Mouse (Mus musculus): ENCODE data around the gene Ednrb. TPM values are rescaled to one million over a fixed set of nuclear protein-coding genes. Genes with fewer than 3 reads are reported as not detected.
A peak's percentile ranks its signal among the peaks of the same experiment; 100 is the strongest.

Ednrb gene
- polyA plus RNA-seq, 1 experiment from 2014 or later: 31.2 TPM

- Histone ChIP-seq H3K36me3 (no peaks in the 10 kb centered on the region), H3K4me2 (replicated peaks) (no peak overlapping the region), H3K27ac (replicated peaks) (no peak overlapping the region), H3K9me3 (replicated peaks) (no peaks in the 10 kb centered on the region), H3K4me1 (peaks cover 13% of the 10 kb centered on the region), H3K9ac (no peak overlapping the region), H3K4me3 (replicated peaks) (no peak overlapping the region), H3K27me3 (no peaks in the 10 kb centered on the region; the same call in 1 of the 2 replicates)
- 74% methylated on average over 7 of the region's 7 CpGs for WGBS
- ATAC-seq (ENCODE audit: insufficient number of reproducible peaks, low FRiP score, low TSS enrichment, low read depth): no peak
These were observed 742 bp upstream of the Ednrb start for GRCm38 (mm10) chr14:103844944-103845343.

DNA sequence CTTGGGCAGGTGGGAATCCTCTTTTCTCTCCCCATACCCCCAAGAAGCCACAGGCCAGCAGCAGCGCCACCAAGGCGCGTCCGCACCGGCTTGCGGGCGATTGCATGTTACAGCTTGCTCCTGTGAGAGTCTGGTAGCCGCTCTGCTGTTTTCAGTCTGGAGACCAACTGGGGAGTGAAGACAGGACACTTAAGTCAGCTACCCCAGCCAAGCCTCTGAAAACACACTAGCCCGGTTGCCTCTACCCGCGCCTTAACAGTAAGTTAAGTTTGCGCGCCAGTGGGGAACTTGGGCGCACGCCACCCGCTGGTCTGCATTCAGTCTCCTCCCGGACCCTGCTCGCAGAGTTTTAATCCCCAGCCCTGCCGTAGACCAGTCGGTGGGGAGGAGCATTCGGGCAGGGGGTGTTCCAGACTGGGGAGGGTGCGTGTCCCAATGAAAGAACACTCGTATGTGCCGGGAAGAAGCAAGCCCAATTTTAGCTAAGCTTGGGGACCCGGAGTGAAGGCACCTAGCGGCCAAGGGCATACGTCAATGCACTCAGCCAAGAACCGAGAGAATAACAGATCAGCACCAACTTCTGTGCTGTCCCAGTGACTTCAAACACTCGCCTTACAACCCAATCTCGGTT lies 716 bp downstream of the Ednrb start:
- Histone ChIP-seq H3K27me3 (no peaks in the 10 kb centered on the region; the same call in 1 of the 2 replicates), H3K27ac (replicated peaks) (peak overlapping the region; percentile 72), H3K9me3 (replicated peaks) (no peaks in the 10 kb centered on the region), H3K4me2 (replicated peaks) (peak overlapping the region; percentile 87), H3K36me3 (no peaks in the 10 kb centered on the region), H3K9ac (0 out of 2 replicates have a peak overlapping the region, but pooled peaks have one; percentile 16), H3K4me1 (peaks cover 13% of the 10 kb centered on the region), H3K4me3 (replicated peaks) (peak overlapping the region; percentile 50)
- WGBS: under 1% methylated on average over 30 of the region's 30 CpGs
- peak; percentile 67; the same call in 1 of the 2 replicates for ATAC-seq (ENCODE audit: insufficient number of reproducible peaks, low FRiP score, low TSS enrichment, low read depth)

DNA sequence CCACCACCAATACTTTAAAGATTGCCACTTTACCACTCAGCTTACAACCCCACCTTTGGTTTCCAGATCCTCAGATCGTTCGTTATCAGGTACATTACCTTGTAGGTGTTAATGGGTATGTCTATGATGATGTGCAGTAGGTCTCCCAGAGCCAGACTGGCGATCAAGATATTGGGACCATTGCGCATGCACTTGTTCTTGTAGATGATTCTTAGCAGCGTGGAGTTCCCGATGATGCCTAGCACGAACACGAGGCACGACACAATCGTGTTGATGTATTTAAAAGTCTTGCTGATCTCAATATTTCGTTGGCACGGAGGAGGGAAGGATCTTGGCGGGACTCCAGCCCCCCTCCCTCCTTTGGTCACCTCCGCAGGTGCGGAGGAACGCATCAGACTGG lies 1.3 kb downstream of the Ednrb start:
- peak overlapping the region; percentile 50 for H3K4me3 ChIP-seq (replicated peaks)
- ATAC-seq (ENCODE audit: insufficient number of reproducible peaks, low FRiP score, low TSS enrichment, low read depth): no peak
- 9% methylated on average over 16 of the region's 16 CpGs for WGBS
- H3K4me2 ChIP-seq (replicated peaks): peak overlapping the region; percentile 87
- H3K9ac ChIP-seq: 0 out of 2 replicates have a peak overlapping the region, but pooled peaks have one; percentile 16
- peaks cover 13% of the 10 kb centered on the region for H3K4me1 ChIP-seq
- H3K36me3 ChIP-seq: no peaks in the 10 kb centered on the region
- no peaks in the 10 kb centered on the region; the same call in 1 of the 2 replicates for H3K27me3 ChIP-seq
- H3K27ac ChIP-seq (replicated peaks): no peak overlapping the region
- H3K9me3 ChIP-seq (replicated peaks): no peaks in the 10 kb centered on the region

DNA sequence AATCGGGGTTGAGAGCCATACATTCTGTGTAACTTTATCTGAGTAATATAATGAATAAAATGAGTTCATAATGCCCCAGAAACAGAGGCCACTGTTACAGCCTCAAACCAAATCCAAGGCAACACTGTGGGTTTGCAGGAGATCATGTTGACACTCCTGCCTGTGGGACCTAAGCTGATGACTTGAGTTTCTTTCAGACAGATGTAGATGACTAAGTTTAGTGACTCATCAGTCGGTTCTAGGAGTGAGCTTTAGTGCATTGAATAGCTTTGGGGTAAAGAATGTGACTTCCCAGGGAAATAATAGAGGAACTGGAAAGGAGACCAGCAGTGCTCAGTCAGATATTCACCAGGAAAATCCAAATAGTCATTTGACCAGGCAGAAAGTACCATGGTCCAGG lies 3.8 kb downstream of the Ednrb start:
- no peak overlapping the region for H3K4me2 ChIP-seq (replicated peaks)
- no peaks in the 10 kb centered on the region for H3K36me3 ChIP-seq
- no peak overlapping the region for H3K4me3 ChIP-seq (replicated peaks)
- ATAC-seq (ENCODE audit: insufficient number of reproducible peaks, low FRiP score, low TSS enrichment, low read depth): no peak
- H3K9me3 ChIP-seq (replicated peaks): no peaks in the 10 kb centered on the region
- H3K27me3 ChIP-seq: no peaks in the 10 kb centered on the region; the same call in 1 of the 2 replicates
- peaks cover 13% of the 10 kb centered on the region for H3K4me1 ChIP-seq
- H3K9ac ChIP-seq: no peak overlapping the region
- WGBS: 72% methylated on average over 2 of the region's 2 CpGs
- H3K27ac ChIP-seq (replicated peaks): no peak overlapping the region

DNA sequence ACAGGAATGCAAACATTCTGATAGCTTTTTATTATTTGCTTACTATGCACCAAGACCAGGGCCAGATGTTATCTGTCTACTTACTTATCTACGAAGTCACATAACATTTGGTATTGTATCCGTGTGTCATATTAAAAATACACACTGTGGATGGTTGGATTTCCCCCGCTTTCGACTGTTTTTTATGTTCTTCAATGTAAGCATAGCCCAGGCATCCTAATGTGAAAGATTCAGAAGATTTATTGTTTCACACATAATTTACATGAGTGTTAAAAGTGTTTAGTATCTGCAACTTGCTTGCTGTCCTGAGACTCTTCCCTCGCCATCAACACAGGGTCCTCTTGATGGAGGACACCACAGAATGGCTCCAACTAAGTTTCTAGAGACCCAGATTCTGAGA lies 5.3 kb downstream of the Ednrb start:
- H3K27me3 ChIP-seq: no peaks in the 10 kb centered on the region; the same call in 1 of the 2 replicates
- peaks cover 8% of the 10 kb centered on the region for H3K4me1 ChIP-seq
- WGBS: 90% methylated on average over 5 of the region's 5 CpGs
- H3K27ac ChIP-seq (replicated peaks): no peak overlapping the region
- ATAC-seq (ENCODE audit: insufficient number of reproducible peaks, low FRiP score, low TSS enrichment, low read depth): no peak
- H3K9me3 ChIP-seq (replicated peaks): no peaks in the 10 kb centered on the region
- no peaks in the 10 kb centered on the region for H3K36me3 ChIP-seq
- no peak overlapping the region for H3K4me3 ChIP-seq (replicated peaks)
- H3K9ac ChIP-seq: no peak overlapping the region
- no peak overlapping the region for H3K4me2 ChIP-seq (replicated peaks)

GRCm38 (mm10) chr14:103834589-103834988 lies 9.6 kb downstream of the Ednrb start:
- Histone ChIP-seq H3K9me3 (replicated peaks) (no peaks in the 10 kb centered on the region), H3K27me3 (no peaks in the 10 kb centered on the region), H3K4me3 (replicated peaks) (no peak overlapping the region), H3K4me1 (no peaks in the 10 kb centered on the region), H3K9ac (no peak overlapping the region), H3K27ac (replicated peaks) (no peak overlapping the region), H3K36me3 (no peaks in the 10 kb centered on the region), H3K4me2 (replicated peaks) (no peak overlapping the region)
- 45% methylated on average over 7 of the region's 7 CpGs for WGBS
- ATAC-seq (ENCODE audit: insufficient number of reproducible peaks, low FRiP score, low TSS enrichment, low read depth): no peak

DNA sequence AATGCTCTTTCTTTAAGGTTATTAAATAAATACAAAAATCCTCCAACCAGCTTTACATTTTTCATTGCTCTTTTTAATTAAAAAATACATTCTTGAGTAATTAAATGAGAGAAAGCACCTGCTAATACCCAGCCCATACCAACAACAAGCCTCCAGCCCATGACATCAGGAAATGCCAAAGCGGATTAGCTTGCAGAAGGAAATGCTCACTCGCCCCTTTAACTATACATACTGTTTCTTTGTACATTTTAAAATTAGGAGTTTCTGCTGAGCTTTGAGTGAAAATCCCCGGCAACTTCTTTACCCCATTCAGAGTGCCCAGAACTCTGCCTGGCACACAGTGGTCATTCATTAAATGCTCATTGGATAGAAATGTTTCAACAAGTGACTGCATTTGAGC lies 10.1 kb downstream of the Ednrb start:
- no peak for ATAC-seq (ENCODE audit: insufficient number of reproducible peaks, low FRiP score, low TSS enrichment, low read depth)
- Histone ChIP-seq H3K36me3 (no peaks in the 10 kb centered on the region), H3K4me1 (no peaks in the 10 kb centered on the region), H3K4me3 (replicated peaks) (no peak overlapping the region), H3K4me2 (replicated peaks) (no peak overlapping the region), H3K9ac (no peak overlapping the region), H3K9me3 (replicated peaks) (no peaks in the 10 kb centered on the region), H3K27ac (replicated peaks) (no peak overlapping the region), H3K27me3 (no peaks in the 10 kb centered on the region)
- 50% methylated on average over 3 of the region's 3 CpGs for WGBS

- H3K9ac ChIP-seq: no peak overlapping the region
- no peak for ATAC-seq (ENCODE audit: insufficient number of reproducible peaks, low FRiP score, low TSS enrichment, low read depth)
These were observed 11.7 kb downstream of the Ednrb start for GRCm38 (mm10) chr14:103832472-103832871.

GRCm38 (mm10) chr14:103831007-103831406 lies 13.2 kb downstream of the Ednrb start:
- Histone ChIP-seq H3K27ac (replicated peaks) (no peak overlapping the region), H3K4me2 (replicated peaks) (no peak overlapping the region)
- ATAC-seq (ENCODE audit: insufficient number of reproducible peaks, low FRiP score, low TSS enrichment, low read depth): no peak

More at GRCm38 (mm10) chr14:103832472-103832871, 11.7 kb downstream of the Ednrb start:
- no peak overlapping the region for H3K4me2 ChIP-seq (replicated peaks)
- no peaks in the 10 kb centered on the region for H3K27me3 ChIP-seq
- WGBS: 77% methylated on average over 4 of the region's 4 CpGs
- H3K4me1 ChIP-seq: no peaks in the 10 kb centered on the region
- H3K9me3 ChIP-seq (replicated peaks): no peaks in the 10 kb centered on the region
- no peak overlapping the region for H3K4me3 ChIP-seq (replicated peaks)
- H3K36me3 ChIP-seq: no peaks in the 10 kb centered on the region
- no peak overlapping the region for H3K27ac ChIP-seq (replicated peaks)

GRCm38 (mm10) chr14:103826343-103826742 lies 17.9 kb downstream of the Ednrb start:
- no peaks in the 10 kb centered on the region for H3K9me3 ChIP-seq (replicated peaks)
- no peaks in the 10 kb centered on the region for H3K4me1 ChIP-seq
- H3K27me3 ChIP-seq: no peaks in the 10 kb centered on the region
- H3K4me2 ChIP-seq (replicated peaks): no peak overlapping the region
- H3K27ac ChIP-seq (replicated peaks): no peak overlapping the region
- 83% methylated on average over 9 of the region's 9 CpGs for WGBS
- H3K4me3 ChIP-seq (replicated peaks): no peak overlapping the region
- H3K9ac ChIP-seq: no peak overlapping the region
- ATAC-seq (ENCODE audit: insufficient number of reproducible peaks, low FRiP score, low TSS enrichment, low read depth): no peak
- no peaks in the 10 kb centered on the region for H3K36me3 ChIP-seq

More at GRCm38 (mm10) chr14:103831007-103831406, 13.2 kb downstream of the Ednrb start:
- Histone ChIP-seq H3K4me3 (replicated peaks) (no peak overlapping the region), H3K36me3 (no peaks in the 10 kb centered on the region), H3K9ac (no peak overlapping the region), H3K27me3 (no peaks in the 10 kb centered on the region), H3K9me3 (replicated peaks) (no peaks in the 10 kb centered on the region), H3K4me1 (no peaks in the 10 kb centered on the region)
- 56% methylated on average over 5 of the region's 5 CpGs for WGBS

DNA sequence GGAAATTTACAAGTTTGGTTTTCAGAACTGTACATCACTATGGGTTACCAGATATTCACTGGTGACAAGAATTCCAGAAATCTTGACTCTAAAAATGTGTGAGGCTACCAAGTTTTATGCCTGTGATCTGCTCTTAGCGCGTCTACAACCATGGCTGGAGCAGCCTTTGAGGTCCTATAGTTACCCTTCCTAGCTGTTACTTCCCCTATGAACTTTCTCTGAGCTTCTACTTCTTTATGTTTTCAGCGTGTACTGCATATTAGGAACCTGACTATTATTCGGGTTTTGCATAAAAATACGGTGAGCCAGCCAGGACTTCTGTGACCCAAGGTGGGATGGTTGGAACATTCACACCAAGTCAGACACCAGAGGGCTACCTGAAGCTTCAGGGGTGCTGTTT lies 18.3 kb downstream of the Ednrb start:
- no peak for ATAC-seq (ENCODE audit: insufficient number of reproducible peaks, low FRiP score, low TSS enrichment, low read depth)
- no peak overlapping the region for H3K4me3 ChIP-seq (replicated peaks)
- H3K36me3 ChIP-seq: no peaks in the 10 kb centered on the region
- no peaks in the 10 kb centered on the region for H3K9me3 ChIP-seq (replicated peaks)
- no peaks in the 10 kb centered on the region for H3K27me3 ChIP-seq
- H3K4me1 ChIP-seq: no peaks in the 10 kb centered on the region
- H3K9ac ChIP-seq: no peak overlapping the region
- no peak overlapping the region for H3K27ac ChIP-seq (replicated peaks)
- 92% methylated on average over 5 of the region's 5 CpGs for whole genome bisulfite sequencing
- H3K4me2 ChIP-seq (replicated peaks): no peak overlapping the region

DNA sequence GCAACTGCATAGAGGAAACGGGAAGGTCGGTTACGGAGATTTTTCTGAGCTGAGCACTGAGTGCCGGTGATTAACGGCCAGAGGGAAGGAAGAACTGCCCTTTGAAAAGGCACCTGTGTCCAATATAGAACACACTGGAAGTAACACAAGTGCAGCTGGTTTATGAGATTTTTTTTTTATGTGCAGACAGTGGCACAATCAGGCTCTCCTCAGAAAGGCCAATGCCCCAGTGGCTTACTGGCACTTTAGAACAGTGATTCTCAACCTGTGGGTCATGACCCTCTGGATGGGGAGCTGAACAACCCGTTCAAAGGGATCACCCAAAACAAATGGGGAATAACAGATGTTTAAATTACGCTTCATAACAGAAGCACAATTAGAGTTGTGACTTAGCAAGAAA lies 20.7 kb downstream of the Ednrb start:
- no peak overlapping the region for H3K9ac ChIP-seq
- H3K27me3 ChIP-seq: no peaks in the 10 kb centered on the region
- H3K4me2 ChIP-seq (replicated peaks): no peak overlapping the region
- no peak for ATAC-seq (ENCODE audit: insufficient number of reproducible peaks, low FRiP score, low TSS enrichment, low read depth)
- no peaks in the 10 kb centered on the region for H3K36me3 ChIP-seq
- no peak overlapping the region for H3K4me3 ChIP-seq (replicated peaks)
- H3K4me1 ChIP-seq: no peaks in the 10 kb centered on the region
- no peak overlapping the region for H3K27ac ChIP-seq (replicated peaks)
- 44% methylated on average over 7 of the region's 7 CpGs for WGBS
- no peaks in the 10 kb centered on the region for H3K9me3 ChIP-seq (replicated peaks)
